Mouse (Mus musculus) ES-E14 (cell line): ENCODE measurements around the gene Gtf2a1l.

Source experiments
- CHD2 ChIP-seq: IDR thresholded peaks from 2 replicates; pipeline ENCODE4 v1.6.1; 2014; ENCODE audit warnings: mild to moderate bottlenecking, low read depth, low read length, inconsistent platforms
- MAFK ChIP-seq: IDR thresholded peaks from 2 replicates; pipeline ENCODE4 v1.6.1; 2014; ENCODE audit warnings: mild to moderate bottlenecking, low read depth, low read length, inconsistent platforms; ENCODE audit not compliant: insufficient read depth
- ZC3H11A ChIP-seq: IDR thresholded peaks from 2 replicates; pipeline ENCODE4 v1.6.1; 2012; ENCODE audit warnings: low read depth, mild to moderate bottlenecking, inconsistent platforms, low read length, borderline replicate concordance
- ZNF384 ChIP-seq: IDR thresholded peaks from 2 replicates; pipeline ENCODE4 v1.6.1; 2012; ENCODE audit warnings: low read depth, low read length, inconsistent platforms

GRCm38 (mm10) chr17:88749646-88750045 is 81.2 kb downstream of the Gtf2a1l start:
- no peak for TF ChIP-seq ZNF384
- TF ChIP-seq MAFK = no peak
- no peak for TF ChIP-seq ZC3H11A
- no peak for TF ChIP-seq CHD2
